Mouse (Mus musculus): ENCODE measurements at regions not wholly inside any gene's neighbourhood (a gene's known extent, or its start where the extent isn't known, plus 50 kb on each side); places are given as distances from the start of the nearest gene placed in this dataset.
A peak's percentile ranks its signal among the peaks of the same experiment; 100 is the strongest.

GRCm38 (mm10) chr6:99864949-99865348 is 138.8 kb upstream of the Prok2 start:
- TF ChIP-seq CTCF (IDR thresholded peaks at IDR 0.05; ENCODE audit: low read depth), result peak; percentile 72
- peak; percentile 89 for ATAC-seq
- H3K9ac ChIP-seq, result no peak overlapping the region

GRCm38 (mm10) chr6:99863418-99863817 is 137.2 kb upstream of the Prok2 start:
- DNase-seq, result peak; percentile 72
- peak; percentile 42; the same call in 1 of the 2 replicates for ATAC-seq
- WGBS, result 26% methylated on average over 9 of the region's 9 CpGs

More at GRCm38 (mm10) chr6:99864949-99865348, 138.8 kb upstream of the Prok2 start:
- Histone ChIP-seq H3K27me3 (ENCODE audit: insufficient read depth, low read length) (no peaks in the 10 kb centered on the region), H3K4me2 (ENCODE audit: low read depth) (no peak overlapping the region), H3K4me3 (ENCODE audit: low read depth, low read length) (no peak overlapping the region), H3K4me1 (ENCODE audit: insufficient read depth) (peaks cover 11% of the 10 kb centered on the region), H3K36me3 (ENCODE audit: insufficient read depth) (no peaks in the 10 kb centered on the region), H3K9me3 (ENCODE audit: low read length) (no peaks in the 10 kb centered on the region), H3K27ac (ENCODE audit: low read depth, low read length) (no peak overlapping the region)
- WGBS, result 43% methylated on average over 3 of the region's 3 CpGs
- peak; percentile 86 for DNase-seq

GRCm38 (mm10) chr6:99857411-99857810 is 131.2 kb upstream of the Prok2 start:
- no peaks in the 10 kb centered on the region for H3K4me1 ChIP-seq (ENCODE audit: insufficient read depth)
- no peak for ATAC-seq
- no peak overlapping the region for H3K27ac ChIP-seq (ENCODE audit: low read depth, low read length)
- TF ChIP-seq CTCF (IDR thresholded peaks at IDR 0.05; ENCODE audit: low read depth), result no peak
- H3K27me3 ChIP-seq (ENCODE audit: insufficient read depth, low read length), result no peaks in the 10 kb centered on the region
- 85% methylated on average over 6 of the region's 6 CpGs for WGBS
- DNase-seq, result no peak
- no peaks in the 10 kb centered on the region for H3K36me3 ChIP-seq (ENCODE audit: insufficient read depth)
- no peak overlapping the region for H3K4me2 ChIP-seq (ENCODE audit: low read depth)
- H3K9me3 ChIP-seq (ENCODE audit: low read length), result no peaks in the 10 kb centered on the region
- no peak overlapping the region for H3K9ac ChIP-seq
- no peak overlapping the region for H3K4me3 ChIP-seq (ENCODE audit: low read depth, low read length)

More at GRCm38 (mm10) chr6:99863418-99863817, 137.2 kb upstream of the Prok2 start:
- H3K4me3 ChIP-seq (ENCODE audit: low read depth, low read length), result no peak overlapping the region
- no peak overlapping the region for H3K4me2 ChIP-seq (ENCODE audit: low read depth)
- no peaks in the 10 kb centered on the region for H3K9me3 ChIP-seq (ENCODE audit: low read length)
- TF ChIP-seq CTCF (IDR thresholded peaks at IDR 0.05; ENCODE audit: low read depth), result peak; percentile 13; the same call in 1 of the 2 replicates
- peaks cover 11% of the 10 kb centered on the region for H3K4me1 ChIP-seq (ENCODE audit: insufficient read depth)
- no peaks in the 10 kb centered on the region for H3K27me3 ChIP-seq (ENCODE audit: insufficient read depth, low read length)
- no peak overlapping the region for H3K27ac ChIP-seq (ENCODE audit: low read depth, low read length)
- no peak overlapping the region for H3K9ac ChIP-seq
- H3K36me3 ChIP-seq (ENCODE audit: insufficient read depth), result no peaks in the 10 kb centered on the region

GRCm38 (mm10) chr6:99853716-99854115 is 127.5 kb upstream of the Prok2 start:
- TF ChIP-seq CTCF (IDR thresholded peaks at IDR 0.05; ENCODE audit: low read depth), result peak; percentile 28
- H3K27me3 ChIP-seq (ENCODE audit: insufficient read depth, low read length), result no peaks in the 10 kb centered on the region
- no peak for DNase-seq
- no peaks in the 10 kb centered on the region for H3K4me1 ChIP-seq (ENCODE audit: insufficient read depth)
- H3K4me2 ChIP-seq (ENCODE audit: low read depth), result no peak overlapping the region
- no peaks in the 10 kb centered on the region for H3K36me3 ChIP-seq (ENCODE audit: insufficient read depth)
- no peak overlapping the region for H3K9ac ChIP-seq
- ATAC-seq, result peak; percentile 36; the same call in 1 of the 2 replicates
- no peaks in the 10 kb centered on the region for H3K9me3 ChIP-seq (ENCODE audit: low read length)
- no peak overlapping the region for H3K27ac ChIP-seq (ENCODE audit: low read depth, low read length)
- 47% methylated on average over 3 of the region's 3 CpGs for WGBS
- H3K4me3 ChIP-seq (ENCODE audit: low read depth, low read length), result no peak overlapping the region

- Histone ChIP-seq H3K9ac (no peak overlapping the region), H3K27ac (ENCODE audit: low read depth, low read length) (no peak overlapping the region), H3K4me2 (ENCODE audit: low read depth) (no peak overlapping the region), H3K9me3 (ENCODE audit: low read length) (no peaks in the 10 kb centered on the region), H3K4me1 (ENCODE audit: insufficient read depth) (no peaks in the 10 kb centered on the region), H3K36me3 (ENCODE audit: insufficient read depth) (no peaks in the 10 kb centered on the region), H3K4me3 (ENCODE audit: low read depth, low read length) (no peak overlapping the region), H3K27me3 (ENCODE audit: insufficient read depth, low read length) (no peaks in the 10 kb centered on the region)
- ATAC-seq, result no peak
- WGBS, result 70% methylated on average over 1 of the region's 1 CpGs
- no peak for DNase-seq
- TF ChIP-seq CTCF (IDR thresholded peaks at IDR 0.05; ENCODE audit: low read depth), result no peak
Measured at GRCm38 (mm10) chr6:99850706-99851105, 124.5 kb upstream of the Prok2 start.

GRCm38 (mm10) chr6:99845508-99845846 is 119.3 kb upstream of the Prok2 start:
- WGBS, result 26% methylated on average over 4 of the region's 4 CpGs
- Histone ChIP-seq H3K27me3 (ENCODE audit: insufficient read depth, low read length) (no peaks in the 10 kb centered on the region), H3K4me1 (ENCODE audit: insufficient read depth) (0 out of 2 replicates have a peak, but pooled peaks cover 4% of the 10 kb centered on the region), H3K9ac (no peak overlapping the region), H3K36me3 (ENCODE audit: insufficient read depth) (no peaks in the 10 kb centered on the region), H3K27ac (ENCODE audit: low read depth, low read length) (no peak overlapping the region), H3K4me3 (ENCODE audit: low read depth, low read length) (no peak overlapping the region), H3K9me3 (ENCODE audit: low read length) (no peaks in the 10 kb centered on the region), H3K4me2 (ENCODE audit: low read depth) (no peak overlapping the region)
- ATAC-seq (no peak), DNase-seq (no peak)
- TF ChIP-seq CTCF (IDR thresholded peaks at IDR 0.05; ENCODE audit: low read depth), result no peak

GRCm38 (mm10) chr6:99844775-99845507 is 118.7 kb upstream of the Prok2 start:
- Histone ChIP-seq H3K9ac (no peak overlapping the region), H3K4me3 (ENCODE audit: low read depth, low read length) (no peak overlapping the region), H3K27ac (ENCODE audit: low read depth, low read length) (no peak overlapping the region), H3K9me3 (ENCODE audit: low read length) (no peaks in the 10 kb centered on the region), H3K4me2 (ENCODE audit: low read depth) (no peak overlapping the region), H3K4me1 (ENCODE audit: insufficient read depth) (0 out of 2 replicates have a peak, but pooled peaks cover 4% of the 10 kb centered on the region), H3K36me3 (ENCODE audit: insufficient read depth) (no peaks in the 10 kb centered on the region), H3K27me3 (ENCODE audit: insufficient read depth, low read length) (no peaks in the 10 kb centered on the region)
- TF ChIP-seq CTCF (IDR thresholded peaks at IDR 0.05; ENCODE audit: low read depth), result no peak
- ATAC-seq (peak; percentile 59; the same call in 1 of the 2 replicates), DNase-seq (no peak)
- WGBS, result 5% methylated on average over 4 of the region's 4 CpGs
